Mouse (Mus musculus) layer of hippocampus, adult 9-10 months (tissue): ENCODE measurements around the gene Dpp9.

Experiments
- DNase-seq: peaks from one replicate; pipeline ENCODE4 v3.0.0; 2022; ENCODE audit warnings: low spot score

Dpp9 gene

DNA sequence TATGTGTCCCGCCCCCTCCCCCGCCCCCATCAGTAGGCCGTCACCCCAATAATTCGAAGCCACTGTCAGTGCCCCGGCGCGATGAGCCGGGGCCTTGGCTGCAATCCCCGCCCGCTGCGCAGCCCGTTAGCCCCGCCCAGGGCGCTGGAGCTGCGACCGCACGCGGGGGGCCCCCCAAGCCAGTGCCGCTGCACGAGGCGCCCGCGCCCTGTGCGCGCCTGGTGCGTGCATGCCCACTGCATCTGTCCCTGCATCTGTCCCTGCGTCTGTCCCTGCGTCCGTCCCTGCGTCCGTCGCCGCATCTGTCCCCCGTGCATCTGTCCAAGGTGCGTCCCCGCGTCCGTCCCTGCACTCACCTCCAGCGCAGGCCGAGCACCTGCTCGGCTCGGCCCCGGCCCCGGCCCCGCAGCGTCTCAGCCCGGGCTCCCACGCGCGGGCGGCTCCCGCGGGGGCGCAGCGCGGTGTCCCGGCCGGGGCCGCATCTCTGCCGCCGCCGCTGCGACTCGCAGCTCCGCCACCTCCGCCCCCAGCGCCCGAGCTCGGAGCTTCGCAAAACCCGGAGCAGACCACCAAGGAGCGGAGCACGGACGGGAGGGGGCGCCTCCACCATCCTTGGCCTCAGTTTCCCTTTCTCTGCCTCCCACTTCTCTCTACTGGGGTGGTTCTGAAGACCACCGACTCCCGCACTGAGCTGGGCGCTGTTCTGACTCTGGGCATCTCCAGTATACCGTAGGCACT lies 78.7 kb downstream of the Dpp9 start, which contains the start of gene Sema6b:
Sema6b (minus strand) TSS at position 486 of the 738 bp plus-strand sequence.
- DNase-seq: no peak

DNA sequence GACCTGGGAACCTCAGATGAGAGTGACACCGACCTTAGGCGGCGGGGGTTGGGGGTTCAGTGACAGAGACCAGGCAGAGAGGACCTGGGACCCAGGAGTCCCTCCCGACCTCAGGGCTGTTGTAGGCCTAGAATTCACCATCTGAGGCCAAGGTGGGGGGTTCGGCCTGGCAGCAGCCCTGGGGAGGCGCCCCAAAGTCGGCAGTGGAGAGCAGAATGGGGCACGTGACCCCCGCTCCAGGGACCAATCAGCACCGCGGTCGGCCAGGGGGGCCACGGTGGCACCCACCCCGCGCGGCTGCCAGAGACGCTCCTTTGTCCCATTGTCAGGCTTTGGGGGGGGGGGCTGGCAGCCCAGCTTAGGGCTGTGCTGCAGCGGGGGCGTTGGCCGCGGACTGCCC lies 79.3 kb downstream of the Dpp9 start:
- DNase-seq: no peak

DNA sequence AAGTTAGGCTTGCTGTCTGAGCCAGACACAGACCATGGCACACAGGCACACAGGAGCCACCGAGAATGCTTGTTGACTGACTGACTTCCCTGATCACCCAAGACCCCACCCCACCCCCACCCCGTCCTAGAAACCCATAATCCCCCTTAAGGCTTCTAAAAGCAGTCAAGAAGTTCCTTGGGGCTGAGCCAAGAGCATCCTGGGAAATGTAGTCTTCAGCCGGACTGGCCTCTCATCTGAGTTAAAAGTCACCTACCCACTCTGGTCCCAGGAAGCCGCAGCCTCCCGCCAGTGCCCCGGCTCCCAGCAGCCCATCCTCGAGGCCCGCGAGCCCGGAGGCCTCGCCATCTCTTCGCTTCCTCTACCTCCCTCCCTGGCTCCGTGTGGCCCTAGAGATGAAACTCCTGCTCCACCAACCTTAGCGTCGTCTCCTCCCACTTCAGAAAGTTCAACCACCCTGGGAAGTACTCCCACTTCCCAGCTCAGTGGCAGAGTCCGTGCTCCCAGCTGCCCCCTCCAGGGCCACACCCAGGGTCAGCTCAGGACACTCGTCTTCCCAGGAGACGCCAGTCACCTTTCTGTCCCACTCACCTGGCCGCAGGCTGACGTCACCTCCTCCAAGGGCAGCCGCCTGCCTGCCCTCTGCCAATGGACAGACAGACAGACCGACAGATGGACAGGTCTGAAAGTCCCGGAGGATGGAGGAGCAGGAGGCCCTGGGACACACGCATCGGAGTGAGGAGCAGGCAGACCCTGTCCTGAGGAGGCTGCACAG lies 80.7 kb downstream of the Dpp9 start:
- DNase-seq: no peak
